Mouse (Mus musculus): ENCODE measurements around the gene Ablim2. TPM values are rescaled to one million over a fixed set of nuclear protein-coding genes. Genes with fewer than 3 reads are reported as not detected.

The Ablim2 gene
- polyA plus RNA-seq, 1 experiment from 2014 or later, result 0.09 TPM

DNA sequence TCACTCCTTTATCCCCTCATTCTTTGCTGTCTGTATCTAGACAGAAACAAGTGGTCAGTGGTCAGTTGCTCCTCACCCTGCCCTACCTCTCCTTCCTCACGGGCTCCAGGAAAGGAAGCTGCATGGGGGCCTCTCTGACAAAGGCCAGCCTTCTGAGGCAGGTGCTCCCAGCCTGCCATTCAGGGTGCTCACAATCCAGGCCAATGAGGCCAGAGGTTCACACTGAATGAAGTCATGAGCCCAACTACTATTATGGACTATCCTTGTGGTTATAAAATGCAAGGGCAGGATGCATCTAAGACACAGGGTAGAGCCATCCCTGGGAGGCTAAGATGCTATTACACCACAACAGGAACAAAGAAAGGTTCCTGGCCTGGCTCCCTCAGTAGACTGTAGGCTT is 27.1 kb upstream of the Ablim2 start:
- no peak for DNase-seq (ENCODE audit: low spot score)
- no peaks in the 10 kb centered on the region for H3K36me3 ChIP-seq (ENCODE audit: control insufficient read depth, insufficient read depth, low read length)
- H3K27me3 ChIP-seq (ENCODE audit: control insufficient read depth, insufficient read depth, low read length), result no peaks in the 10 kb centered on the region
- WGBS, result 71% methylated on average over 1 of the region's 1 CpGs
- no peak overlapping the region for H3K4me2 ChIP-seq (ENCODE audit: low read depth, low read length, severe bottlenecking)
- H3K4me3 ChIP-seq (ENCODE audit: low read depth, low read length), result no peak overlapping the region
- no peaks in the 10 kb centered on the region for H3K4me1 ChIP-seq (replicated peaks; ENCODE audit: control insufficient read depth, insufficient read depth, low read length)
- no peak for ATAC-seq (replicated peaks; ENCODE audit: low FRiP score)
- no peak overlapping the region for H3K27ac ChIP-seq (ENCODE audit: low read depth, low read length)
- H3K9ac ChIP-seq (ENCODE audit: low read length), result no peak overlapping the region
- H3K9me3 ChIP-seq (ENCODE audit: control insufficient read depth, low read length), result no peaks in the 10 kb centered on the region

DNA sequence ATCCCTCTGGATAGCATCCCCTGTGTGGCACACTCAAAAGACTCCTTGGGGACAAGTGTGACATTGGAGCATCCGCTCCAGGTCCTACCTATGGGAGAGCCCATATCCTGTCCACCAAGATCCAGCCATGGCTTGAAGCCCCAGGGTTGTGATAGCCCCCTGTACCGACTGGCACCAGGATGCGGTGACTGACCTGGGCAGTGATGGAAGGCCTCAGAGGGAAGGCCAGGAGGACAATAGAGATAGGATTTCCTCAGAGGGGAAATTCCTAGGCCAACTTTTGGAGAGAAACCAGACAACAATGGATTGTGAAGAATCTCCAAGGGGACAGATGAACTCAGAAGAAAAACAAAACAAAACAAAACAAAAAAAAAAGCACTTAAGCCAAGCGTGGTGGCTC is 26.7 kb upstream of the Ablim2 start:
- H3K27ac ChIP-seq (ENCODE audit: low read depth, low read length), result no peak overlapping the region
- no peaks in the 10 kb centered on the region for H3K27me3 ChIP-seq (ENCODE audit: control insufficient read depth, insufficient read depth, low read length)
- no peaks in the 10 kb centered on the region for H3K4me1 ChIP-seq (replicated peaks; ENCODE audit: control insufficient read depth, insufficient read depth, low read length)
- no peaks in the 10 kb centered on the region for H3K36me3 ChIP-seq (ENCODE audit: control insufficient read depth, insufficient read depth, low read length)
- DNase-seq (ENCODE audit: low spot score) (no peak), ATAC-seq (replicated peaks; ENCODE audit: low FRiP score) (no peak)
- 90% methylated on average over 4 of the region's 4 CpGs for WGBS
- no peaks in the 10 kb centered on the region for H3K9me3 ChIP-seq (ENCODE audit: control insufficient read depth, low read length)
- H3K4me3 ChIP-seq (ENCODE audit: low read depth, low read length), result no peak overlapping the region
- no peak overlapping the region for H3K4me2 ChIP-seq (ENCODE audit: low read depth, low read length, severe bottlenecking)
- no peak overlapping the region for H3K9ac ChIP-seq (ENCODE audit: low read length)

DNA sequence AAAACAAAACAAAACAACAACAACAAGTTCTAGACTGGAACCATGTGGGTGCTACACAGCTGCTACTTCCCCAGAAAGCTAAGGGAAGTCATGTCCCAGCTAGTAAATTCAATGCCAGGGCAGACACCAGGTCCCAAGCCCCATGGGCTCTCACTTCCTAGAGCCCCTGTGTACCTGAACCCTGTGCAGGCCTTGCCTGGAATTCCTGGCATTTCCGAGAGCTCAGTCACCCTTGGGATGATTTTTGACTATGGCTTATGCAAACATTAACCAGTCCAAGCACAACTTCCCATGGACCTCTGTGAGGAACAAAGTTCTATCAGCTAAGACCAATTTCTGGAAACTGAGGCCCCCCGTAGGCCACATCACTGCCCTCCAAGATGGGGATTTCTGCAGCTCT is 24.2 kb upstream of the Ablim2 start:
- H3K9ac ChIP-seq (ENCODE audit: low read length), result no peak overlapping the region
- DNase-seq (ENCODE audit: low spot score) (no peak), ATAC-seq (replicated peaks; ENCODE audit: low FRiP score) (no peak)
- H3K27me3 ChIP-seq (ENCODE audit: control insufficient read depth, insufficient read depth, low read length), result no peaks in the 10 kb centered on the region
- H3K9me3 ChIP-seq (ENCODE audit: control insufficient read depth, low read length), result no peaks in the 10 kb centered on the region
- H3K36me3 ChIP-seq (ENCODE audit: control insufficient read depth, insufficient read depth, low read length), result no peaks in the 10 kb centered on the region
- WGBS, result 75% methylated on average over 2 of the region's 2 CpGs
- no peak overlapping the region for H3K27ac ChIP-seq (ENCODE audit: low read depth, low read length)
- H3K4me2 ChIP-seq (ENCODE audit: low read depth, low read length, severe bottlenecking), result no peak overlapping the region
- no peak overlapping the region for H3K4me3 ChIP-seq (ENCODE audit: low read depth, low read length)
- H3K4me1 ChIP-seq (replicated peaks; ENCODE audit: control insufficient read depth, insufficient read depth, low read length), result no peaks in the 10 kb centered on the region

DNA sequence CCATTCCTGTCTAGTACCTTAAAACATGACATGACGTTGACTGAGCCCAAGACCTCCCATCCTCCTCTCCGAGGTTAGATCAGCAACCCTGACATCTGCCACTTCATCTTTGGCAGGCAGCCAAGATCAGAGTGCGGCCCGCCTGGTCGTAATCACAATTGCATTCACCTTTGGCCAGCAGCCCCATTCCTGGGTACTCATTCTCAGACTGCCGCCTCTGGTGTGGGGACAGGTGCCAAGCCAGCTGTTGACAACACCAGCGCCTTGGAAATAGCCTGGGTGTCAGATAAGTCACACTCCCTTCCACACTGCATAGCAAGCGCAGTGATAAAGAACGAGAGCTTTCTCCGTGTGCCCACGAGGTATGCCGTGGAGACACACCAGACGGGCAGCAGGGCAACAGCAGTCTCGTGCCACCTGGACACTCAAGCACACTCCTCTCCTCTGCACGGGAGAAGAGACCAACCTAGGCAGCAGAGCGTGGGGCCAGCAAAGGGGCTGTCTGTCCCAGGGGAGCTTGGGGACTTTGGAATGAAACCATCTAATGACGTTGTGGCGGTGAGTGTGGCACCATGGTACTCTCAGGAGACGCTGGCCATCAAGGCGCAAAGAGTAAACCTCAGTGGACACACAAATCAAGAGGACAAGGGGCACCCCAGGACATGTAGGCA is 20.3 kb upstream of the Ablim2 start:
- 88% methylated on average over 20 of the region's 20 CpGs for WGBS
- ATAC-seq (replicated peaks; ENCODE audit: low FRiP score) (no peak), DNase-seq (ENCODE audit: low spot score) (no peak)
- H3K36me3 ChIP-seq (ENCODE audit: control insufficient read depth, insufficient read depth, low read length), result no peaks in the 10 kb centered on the region
- no peak overlapping the region for H3K4me3 ChIP-seq (ENCODE audit: low read depth, low read length)
- no peak overlapping the region for H3K9ac ChIP-seq (ENCODE audit: low read length)
- H3K9me3 ChIP-seq (ENCODE audit: control insufficient read depth, low read length), result no peaks in the 10 kb centered on the region
- H3K4me2 ChIP-seq (ENCODE audit: low read depth, low read length, severe bottlenecking), result no peak overlapping the region
- no peaks in the 10 kb centered on the region for H3K4me1 ChIP-seq (replicated peaks; ENCODE audit: control insufficient read depth, insufficient read depth, low read length)
- no peak overlapping the region for H3K27ac ChIP-seq (ENCODE audit: low read depth, low read length)
- H3K27me3 ChIP-seq (ENCODE audit: control insufficient read depth, insufficient read depth, low read length), result no peaks in the 10 kb centered on the region; the same call in 1 of the 2 replicates

DNA sequence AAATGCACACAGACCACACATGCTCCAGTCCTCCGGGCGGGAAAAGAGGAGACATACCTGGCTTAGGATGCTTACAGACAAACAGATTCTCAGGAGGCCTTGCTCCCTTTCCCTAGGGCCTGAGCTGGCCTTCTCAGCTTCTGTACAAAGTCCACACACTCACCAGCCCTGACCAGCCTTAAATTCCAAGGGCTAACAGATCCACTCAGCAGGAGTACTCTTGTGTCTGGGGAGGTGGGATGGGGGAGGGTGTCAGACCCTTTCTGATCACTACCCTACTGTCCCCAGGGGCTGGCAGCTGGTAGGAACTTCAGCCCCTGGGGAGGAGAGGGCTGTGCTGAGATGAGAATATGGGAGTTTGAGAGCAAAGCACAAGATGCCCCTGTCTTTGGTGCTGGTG is 18.7 kb upstream of the Ablim2 start:
- WGBS, result 57% methylated on average over 2 of the region's 2 CpGs
- no peak for ATAC-seq (replicated peaks; ENCODE audit: low FRiP score)
- Histone ChIP-seq H3K27ac (ENCODE audit: low read depth, low read length) (no peak overlapping the region), H3K9ac (ENCODE audit: low read length) (no peak overlapping the region), H3K4me2 (ENCODE audit: low read depth, low read length, severe bottlenecking) (no peak overlapping the region), H3K27me3 (ENCODE audit: control insufficient read depth, insufficient read depth, low read length) (no peaks in the 10 kb centered on the region; the same call in 1 of the 2 replicates), H3K4me1 (replicated peaks; ENCODE audit: control insufficient read depth, insufficient read depth, low read length) (no peaks in the 10 kb centered on the region), H3K36me3 (ENCODE audit: control insufficient read depth, insufficient read depth, low read length) (no peaks in the 10 kb centered on the region), H3K4me3 (ENCODE audit: low read depth, low read length) (no peak overlapping the region), H3K9me3 (ENCODE audit: control insufficient read depth, low read length) (no peaks in the 10 kb centered on the region)
- no peak for DNase-seq (ENCODE audit: low spot score)

DNA sequence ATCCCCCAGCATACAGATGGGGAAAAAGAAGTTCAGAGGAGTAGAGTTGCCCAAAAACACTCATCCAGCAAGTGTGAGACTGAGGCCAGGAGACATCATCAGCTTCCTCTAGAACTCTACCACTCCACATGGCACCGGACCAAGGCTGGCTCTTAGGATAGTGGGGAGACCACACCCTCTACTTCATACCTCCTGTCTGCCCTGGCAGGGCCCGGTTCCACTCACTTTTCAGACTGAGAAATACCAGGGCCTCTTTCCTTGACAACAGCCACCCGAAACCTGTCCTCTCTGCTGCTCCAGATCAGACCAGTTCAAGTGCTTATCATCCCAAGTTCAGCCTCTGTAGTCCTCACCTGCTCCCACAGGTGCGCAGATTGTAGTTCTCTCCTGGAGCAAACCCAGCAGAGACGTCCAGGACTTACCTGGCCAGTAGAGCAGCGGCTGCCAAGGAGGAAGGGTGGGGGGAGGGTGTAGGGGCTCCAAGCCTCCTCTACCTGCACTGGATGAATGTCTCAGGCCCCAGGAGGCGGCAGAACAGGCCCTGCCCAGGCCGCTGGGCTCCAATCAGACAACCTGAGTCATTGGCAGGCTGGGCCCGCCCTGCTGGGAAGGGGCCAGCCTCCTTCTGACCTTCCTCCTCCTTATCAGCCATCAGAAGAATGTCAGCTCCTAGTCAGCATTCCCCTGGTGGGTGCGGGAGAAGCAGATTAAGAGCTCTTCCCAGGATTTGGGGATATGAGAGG is 18.0 kb upstream of the Ablim2 start, which contains the start of gene Sh3tc1:
Gene Sh3tc1, minus strand, starts transcription at position 452 of the 743 bp plus-strand sequence.
- 17% methylated on average over 9 of the region's 10 CpGs for WGBS
- Histone ChIP-seq H3K27me3 (ENCODE audit: control insufficient read depth, insufficient read depth, low read length) (no peaks in the 10 kb centered on the region; the same call in 1 of the 2 replicates), H3K4me3 (ENCODE audit: low read depth, low read length) (no peak within 1 kb of the TSS), H3K9ac (ENCODE audit: low read length) (no peak within 1 kb of the TSS), H3K27ac (ENCODE audit: low read depth, low read length) (no peak within 1 kb of the TSS), H3K4me2 (ENCODE audit: low read depth, low read length, severe bottlenecking) (no peak within 1 kb of the TSS), H3K9me3 (ENCODE audit: control insufficient read depth, low read length) (no peaks in the 10 kb centered on the region), H3K36me3 (ENCODE audit: control insufficient read depth, insufficient read depth, low read length) (no peaks in the 10 kb centered on the region), H3K4me1 (replicated peaks; ENCODE audit: control insufficient read depth, insufficient read depth, low read length) (no peaks in the 10 kb centered on the region)
- DNase-seq (ENCODE audit: low spot score), result no peak
- ATAC-seq (replicated peaks; ENCODE audit: low FRiP score), result no peak

DNA sequence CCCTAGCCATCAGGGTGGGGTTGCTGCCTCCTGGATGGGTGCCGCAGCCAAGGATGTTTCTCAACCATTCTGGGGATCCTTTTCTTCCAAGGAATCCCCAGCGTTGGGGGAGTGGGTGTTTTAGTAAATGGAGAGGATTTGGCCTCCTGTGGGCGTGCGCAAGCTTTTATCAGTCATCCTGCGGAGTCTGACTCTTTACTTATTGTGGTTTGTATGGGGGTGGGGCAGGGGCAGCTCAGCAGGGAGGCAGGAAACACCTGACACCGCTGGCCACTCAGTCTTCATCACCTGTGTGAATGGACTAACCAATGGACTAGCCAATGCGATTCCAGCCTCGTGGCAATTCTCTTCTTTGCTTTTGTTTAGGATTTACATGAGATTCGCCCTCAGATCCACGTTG is 17.0 kb upstream of the Ablim2 start:
- H3K9me3 ChIP-seq (ENCODE audit: control insufficient read depth, low read length), result no peaks in the 10 kb centered on the region
- H3K4me1 ChIP-seq (replicated peaks; ENCODE audit: control insufficient read depth, insufficient read depth, low read length), result no peaks in the 10 kb centered on the region
- H3K4me2 ChIP-seq (ENCODE audit: low read depth, low read length, severe bottlenecking), result no peak overlapping the region
- DNase-seq (ENCODE audit: low spot score) (no peak), ATAC-seq (replicated peaks; ENCODE audit: low FRiP score) (no peak)
- H3K9ac ChIP-seq (ENCODE audit: low read length), result no peak overlapping the region
- no peak overlapping the region for H3K4me3 ChIP-seq (ENCODE audit: low read depth, low read length)
- no peaks in the 10 kb centered on the region for H3K36me3 ChIP-seq (ENCODE audit: control insufficient read depth, insufficient read depth, low read length)
- 6% methylated on average over 10 of the region's 10 CpGs for WGBS
- H3K27ac ChIP-seq (ENCODE audit: low read depth, low read length), result no peak overlapping the region
- H3K27me3 ChIP-seq (ENCODE audit: control insufficient read depth, insufficient read depth, low read length), result no peaks in the 10 kb centered on the region; the same call in 1 of the 2 replicates

DNA sequence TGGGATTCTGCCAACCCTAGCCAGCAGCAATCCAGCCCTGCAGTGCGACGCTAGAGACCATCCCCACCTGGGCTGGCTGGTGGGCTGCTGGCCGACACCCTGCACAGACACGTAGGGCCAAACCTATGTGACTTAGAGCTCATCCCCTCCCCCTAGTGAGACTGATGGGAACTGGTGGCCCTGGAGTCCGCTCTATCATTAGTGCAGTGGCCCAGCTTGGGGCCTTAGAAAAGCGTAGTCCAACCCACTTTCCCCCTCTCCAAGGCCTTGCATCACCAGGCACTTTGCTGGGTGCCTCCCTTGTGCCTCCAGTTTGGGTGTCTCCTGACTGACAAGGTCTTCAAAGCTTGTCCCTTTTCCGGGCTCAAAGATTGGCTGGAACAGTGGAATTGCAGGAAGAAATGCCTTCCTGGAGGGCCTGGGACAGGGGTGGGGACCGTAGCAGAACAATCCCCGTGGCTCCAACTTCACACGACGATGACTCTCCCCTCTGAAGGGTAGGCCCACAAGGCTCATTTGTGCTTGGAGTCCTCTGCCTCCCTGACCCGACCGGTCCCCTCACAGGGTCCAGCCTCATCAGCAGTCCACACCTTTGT is 16.4 kb upstream of the Ablim2 start:
- H3K27me3 ChIP-seq (ENCODE audit: control insufficient read depth, insufficient read depth, low read length), result no peaks in the 10 kb centered on the region; the same call in 1 of the 2 replicates
- H3K4me2 ChIP-seq (ENCODE audit: low read depth, low read length, severe bottlenecking), result no peak overlapping the region
- DNase-seq (ENCODE audit: low spot score), result no peak
- ATAC-seq (replicated peaks; ENCODE audit: low FRiP score), result no peak
- H3K36me3 ChIP-seq (ENCODE audit: control insufficient read depth, insufficient read depth, low read length), result no peaks in the 10 kb centered on the region
- no peaks in the 10 kb centered on the region for H3K4me1 ChIP-seq (replicated peaks; ENCODE audit: control insufficient read depth, insufficient read depth, low read length)
- no peaks in the 10 kb centered on the region for H3K9me3 ChIP-seq (ENCODE audit: control insufficient read depth, low read length)
- no peak overlapping the region for H3K9ac ChIP-seq (ENCODE audit: low read length)
- no peak overlapping the region for H3K4me3 ChIP-seq (ENCODE audit: low read depth, low read length)
- 42% methylated on average over 13 of the region's 13 CpGs for WGBS
- H3K27ac ChIP-seq (ENCODE audit: low read depth, low read length), result no peak overlapping the region
